Mouse (Mus musculus) myocyte (in vitro differentiated cells): ENCODE results near the gene Arhgap33. TPM values are rescaled to one million over a fixed set of nuclear protein-coding genes. Genes with fewer than 3 reads are reported as not detected.

Experiments
- H3K27me3 ChIP-seq: one replicate; pipeline ENCODE4 v1.6.1; 2011; ENCODE audit not compliant: control insufficient read depth, insufficient read depth, insufficient read length
- H3K36me3 ChIP-seq: one replicate; pipeline ENCODE4 v1.6.1; 2011; ENCODE audit not compliant: control insufficient read depth, insufficient read depth
- H3K4me2 ChIP-seq: one replicate; pipeline ENCODE4 v1.6.1; 2011; ENCODE audit warnings: low read depth, control low read depth
- H3K4me3 ChIP-seq: one replicate; pipeline ENCODE4 v1.5.1; 2011; ENCODE audit warnings: mild to moderate bottlenecking, control low read depth, moderate library complexity
- H3K79me2 ChIP-seq: one replicate; pipeline ENCODE4 v1.6.1; 2011; ENCODE audit not compliant: control insufficient read depth, insufficient read depth
- H3ac ChIP-seq: one replicate; pipeline ENCODE4 v1.6.1; 2011; ENCODE audit not compliant: control insufficient read depth, insufficient read length
- CEBPB ChIP-seq: IDR thresholded peaks from 2 replicates; pipeline ENCODE4 v1.6.1; 2011; ENCODE audit warnings: mild to moderate bottlenecking, moderate library complexity; ENCODE audit not compliant: poor library complexity, insufficient read depth, severe bottlenecking
- E2F4 ChIP-seq: IDR thresholded peaks from one replicate; pipeline ENCODE4 v1.6.1; 2011; ENCODE audit warnings: mild to moderate bottlenecking, control low read depth, moderate library complexity; ENCODE audit not compliant: insufficient read depth
- MAX ChIP-seq: IDR thresholded peaks from one replicate; pipeline ENCODE4 v1.6.1; 2011; ENCODE audit warnings: low read depth, mild to moderate bottlenecking, control low read depth
- MYOD1 ChIP-seq, 3 experiments: IDR thresholded peaks; one replicate each; pipeline ENCODE4 v1.6.1; 2011; ENCODE audit warnings: control low read depth in 2 of 3, low read depth in 2 of 3, mild to moderate bottlenecking in 2 of 3, moderate library complexity in 1 of 3; ENCODE audit not compliant: insufficient read length in 2 of 3, control insufficient read depth in 1 of 3
- MYOG ChIP-seq, 3 experiments: IDR thresholded peaks; one replicate each; pipeline ENCODE4 v1.6.1; 2011; ENCODE audit warnings: control low read depth in 2 of 3, low read depth in 2 of 3, mild to moderate bottlenecking in 2 of 3; ENCODE audit not compliant: insufficient read length in 2 of 3, control insufficient read depth in 1 of 3, insufficient read depth in 1 of 3
- POLR2A ChIP-seq: IDR thresholded peaks from one replicate; pipeline ENCODE4 v1.6.1; 2011; ENCODE audit warnings: low read depth, mild to moderate bottlenecking, control low read depth, moderate library complexity; ENCODE audit not compliant: insufficient read length
- POLR2AphosphoS2 ChIP-seq: IDR thresholded peaks from one replicate; pipeline ENCODE4 v1.6.1; 2011; ENCODE audit warnings: low read depth, control low read depth; ENCODE audit not compliant: insufficient read length
- REST ChIP-seq: IDR thresholded peaks from one replicate; pipeline ENCODE4 v1.6.1; 2011; ENCODE audit warnings: mild to moderate bottlenecking, control low read depth, moderate library complexity; ENCODE audit not compliant: insufficient read depth, insufficient read length
- SRF ChIP-seq: IDR thresholded peaks from one replicate; pipeline ENCODE4 v1.6.1; 2011; ENCODE audit warnings: low read depth; ENCODE audit not compliant: control insufficient read depth, insufficient read length
- TCF12 ChIP-seq: IDR thresholded peaks from one replicate; pipeline ENCODE4 v1.6.1; 2011; ENCODE audit warnings: mild to moderate bottlenecking, control low read depth; ENCODE audit not compliant: poor library complexity, insufficient read depth, severe bottlenecking
- TCF3 ChIP-seq: IDR thresholded peaks from one replicate; pipeline ENCODE4 v1.6.1; 2011; ENCODE audit warnings: low read depth, control low read depth; ENCODE audit not compliant: insufficient read length
- USF1 ChIP-seq: IDR thresholded peaks from one replicate; pipeline ENCODE4 v1.6.1; 2011; ENCODE audit warnings: low read depth, mild to moderate bottlenecking, control low read depth, moderate library complexity
- polyA plus RNA-seq: library from polyadenylated mRNA; unstranded; fragments of >200 nt; fragmentation: generic; extraction: Trizol; gene quantifications from one replicate; pipeline ENCODE4 v1.2.1, GENCODE M21; 2012; ENCODE audit warnings: missing spikeins

Arhgap33 gene
- polyA plus RNA-seq, 1 experiment, result 8.7 TPM

DNA sequence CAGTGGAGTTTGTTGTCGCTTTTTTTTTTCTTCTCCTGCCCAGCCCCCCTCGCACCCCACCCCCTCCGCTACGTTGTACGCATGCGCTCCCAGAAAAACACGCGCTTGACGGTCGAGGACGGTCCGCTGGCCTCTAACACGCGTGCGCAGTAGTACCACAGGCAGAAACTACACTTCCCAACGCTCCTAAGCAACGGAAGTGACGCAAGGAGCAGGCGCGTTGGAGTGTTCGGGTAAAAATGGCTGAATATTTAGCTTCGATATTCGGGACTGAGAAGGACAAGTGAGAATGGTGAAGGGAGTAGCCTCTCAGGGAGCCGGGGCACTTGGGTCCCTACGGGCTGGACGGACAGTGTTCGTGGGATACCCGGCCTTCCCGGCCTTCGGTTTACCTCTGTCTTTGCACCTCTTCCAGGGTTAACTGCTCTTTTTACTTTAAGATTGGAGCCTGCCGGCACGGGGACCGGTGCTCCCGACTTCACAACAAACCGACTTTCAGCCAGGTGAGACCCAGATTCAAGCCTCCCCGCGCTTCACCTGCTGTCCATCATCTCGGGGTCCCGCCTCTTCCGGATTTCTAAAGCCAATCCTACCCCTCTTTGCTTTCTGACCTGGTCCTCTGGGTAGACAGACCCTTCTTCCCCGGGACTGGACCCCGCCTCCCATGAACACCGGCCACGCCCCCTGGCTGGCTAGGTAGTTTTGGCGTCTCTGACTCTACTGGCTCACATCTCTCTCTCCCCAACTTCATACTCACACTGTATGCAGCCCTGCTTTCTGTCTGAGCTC, 28.5 kb upstream of the Arhgap33 start, which contains the start of the genes U2af1l4, Gm49396 and Psenen:
Gene U2af1l4, plus strand, starts transcription at position 185 of the 789 bp plus-strand sequence.
Gene Gm49396, plus strand, starts transcription at position 228 of the 789 bp plus-strand sequence.
Gene Psenen, minus strand, starts transcription at position 511 of the 789 bp plus-strand sequence.
- TF ChIP-seq POLR2A (peak; percentile 27), MAX (no peak)
- H3ac ChIP-seq, result peak within 1 kb of the TSS; percentile 50
- peaks cover 18% of the 10 kb centered on the region for H3K79me2 ChIP-seq
- no peaks in the 10 kb centered on the region for H3K27me3 ChIP-seq
- peak within 1 kb of the TSS; percentile 81 for H3K4me2 ChIP-seq
- H3K4me3 ChIP-seq, result peak within 1 kb of the TSS; percentile 86
- H3K36me3 ChIP-seq, result peaks cover 2% of the 10 kb centered on the region

DNA sequence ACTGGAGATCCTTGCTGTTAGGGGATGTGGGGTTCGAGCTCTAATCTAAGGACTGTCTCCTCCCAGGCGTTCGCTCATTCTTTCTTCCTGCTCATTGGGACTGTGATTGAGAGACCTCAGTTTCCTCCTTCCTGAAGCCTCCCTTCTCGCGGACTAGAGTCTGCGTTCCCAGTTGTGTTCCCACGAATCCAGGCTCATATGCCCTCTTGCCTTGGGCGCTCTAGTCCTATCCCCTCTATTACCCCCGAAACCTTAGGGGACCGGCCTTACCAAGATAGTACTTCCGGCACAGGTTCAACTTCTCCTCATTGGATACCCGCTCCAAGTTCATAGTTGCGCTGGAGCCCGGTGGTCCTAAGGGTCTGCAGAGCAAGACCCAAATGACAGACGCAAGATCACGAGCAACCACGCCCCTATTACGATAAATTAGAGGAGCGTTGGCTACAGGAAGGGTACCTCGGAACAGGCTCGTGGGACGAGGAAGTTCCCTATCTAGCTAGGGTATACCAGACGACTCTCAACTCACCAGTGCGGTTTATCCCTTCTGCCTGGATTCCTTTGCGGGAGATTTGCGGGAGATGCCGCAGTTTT, 27.8 kb upstream of the Arhgap33 start:
- peak; percentile 7 for TF ChIP-seq POLR2A
- TF ChIP-seq TCF12, result no peak
- H3K4me2 ChIP-seq, result peak overlapping the region; percentile 68
- H3K27me3 ChIP-seq, result no peaks in the 10 kb centered on the region
- peak overlapping the region; percentile 50 for H3ac ChIP-seq
- peak overlapping the region; percentile 86 for H3K4me3 ChIP-seq
- H3K79me2 ChIP-seq, result peaks cover 21% of the 10 kb centered on the region
- H3K36me3 ChIP-seq, result no peaks in the 10 kb centered on the region

DNA sequence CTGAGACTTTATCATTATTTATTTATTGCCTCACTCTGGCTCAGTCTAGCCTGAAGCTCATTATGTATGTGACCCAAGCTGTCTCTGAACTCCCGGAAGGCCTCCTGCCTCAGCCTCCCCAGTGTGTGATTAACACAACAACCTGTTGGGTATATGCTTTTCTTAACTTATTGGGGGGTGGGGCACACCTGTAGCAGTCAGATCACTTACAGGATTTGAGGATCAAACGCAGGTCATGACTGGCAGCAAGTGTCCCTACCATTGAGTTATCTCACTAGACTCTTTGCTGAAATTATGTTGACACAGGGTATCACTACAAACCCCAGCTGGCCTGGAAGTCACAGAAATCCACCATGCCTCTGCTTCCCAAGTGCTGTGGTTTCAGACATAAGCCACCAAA, 25.4 kb upstream of the Arhgap33 start:
- Histone ChIP-seq H3ac (no peak overlapping the region), H3K4me3 (no peak overlapping the region), H3K27me3 (no peaks in the 10 kb centered on the region), H3K36me3 (peaks cover 5% of the 10 kb centered on the region), H3K4me2 (peak overlapping the region; percentile 81), H3K79me2 (peaks cover 21% of the 10 kb centered on the region)
- TF ChIP-seq USF1, result no peak
- no peak for TF ChIP-seq REST
- TF ChIP-seq TCF3, result no peak
- no peak for TF ChIP-seq POLR2AphosphoS2
- no peak for TF ChIP-seq POLR2A
- TF ChIP-seq TCF12, result no peak
- no peak for TF ChIP-seq CEBPB
- no peak for TF ChIP-seq MAX
- no peak for TF ChIP-seq MYOG (IDR thresholded peaks at IDR 0.05; ENCODE audit: control insufficient read depth in 1 of 3, insufficient read depth in 1 of 3, insufficient read length in 2 of 3, low read depth in 2 of 3)
- TF ChIP-seq MYOD1 (IDR thresholded peaks at IDR 0.05; ENCODE audit: control insufficient read depth in 1 of 3, insufficient read length in 2 of 3, low read depth in 2 of 3), result no peak
- no peak for TF ChIP-seq E2F4
- TF ChIP-seq SRF, result no peak

DNA sequence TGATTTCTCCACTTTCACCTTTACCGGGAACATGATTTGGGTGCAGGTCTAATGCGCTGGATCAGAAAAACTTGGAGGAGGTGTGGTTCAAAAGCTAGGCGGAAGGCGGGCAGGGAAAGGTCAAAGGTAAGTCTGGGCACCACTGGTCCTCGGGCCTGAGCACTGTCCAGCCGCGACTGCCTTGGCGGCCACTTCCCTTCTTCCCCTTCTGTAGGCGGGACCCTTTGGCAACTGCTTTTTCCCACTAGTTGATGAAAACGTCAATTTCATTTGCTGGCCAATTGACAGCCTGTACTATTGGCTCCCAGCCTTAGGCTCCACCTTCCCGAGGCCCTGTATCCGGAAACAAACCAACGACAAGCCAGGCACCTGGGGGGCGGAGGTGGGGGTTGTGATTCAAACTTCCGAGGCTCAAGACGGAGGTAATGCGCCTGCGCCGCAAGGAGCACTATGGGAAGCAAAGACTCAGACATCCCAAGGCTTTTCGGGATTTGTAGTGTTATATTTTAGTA, 24.6 kb upstream of the Arhgap33 start, which contains the start of gene Lin37:
Gene Lin37, minus strand, starts transcription at position 396 of the 512 bp plus-strand sequence.
- H3K79me2 ChIP-seq, result peaks cover 21% of the 10 kb centered on the region
- peak within 1 kb of the TSS; percentile 74 for H3ac ChIP-seq
- TF ChIP-seq TCF3 (no peak), REST (no peak), MAX (no peak), POLR2A (peak; percentile 80), SRF (no peak), CEBPB (no peak), POLR2AphosphoS2 (peak; percentile 63)
- peaks cover 8% of the 10 kb centered on the region for H3K36me3 ChIP-seq
- H3K4me2 ChIP-seq, result peak within 1 kb of the TSS; percentile 81
- no peaks in the 10 kb centered on the region for H3K27me3 ChIP-seq
- peak within 1 kb of the TSS; percentile 72 for H3K4me3 ChIP-seq

DNA sequence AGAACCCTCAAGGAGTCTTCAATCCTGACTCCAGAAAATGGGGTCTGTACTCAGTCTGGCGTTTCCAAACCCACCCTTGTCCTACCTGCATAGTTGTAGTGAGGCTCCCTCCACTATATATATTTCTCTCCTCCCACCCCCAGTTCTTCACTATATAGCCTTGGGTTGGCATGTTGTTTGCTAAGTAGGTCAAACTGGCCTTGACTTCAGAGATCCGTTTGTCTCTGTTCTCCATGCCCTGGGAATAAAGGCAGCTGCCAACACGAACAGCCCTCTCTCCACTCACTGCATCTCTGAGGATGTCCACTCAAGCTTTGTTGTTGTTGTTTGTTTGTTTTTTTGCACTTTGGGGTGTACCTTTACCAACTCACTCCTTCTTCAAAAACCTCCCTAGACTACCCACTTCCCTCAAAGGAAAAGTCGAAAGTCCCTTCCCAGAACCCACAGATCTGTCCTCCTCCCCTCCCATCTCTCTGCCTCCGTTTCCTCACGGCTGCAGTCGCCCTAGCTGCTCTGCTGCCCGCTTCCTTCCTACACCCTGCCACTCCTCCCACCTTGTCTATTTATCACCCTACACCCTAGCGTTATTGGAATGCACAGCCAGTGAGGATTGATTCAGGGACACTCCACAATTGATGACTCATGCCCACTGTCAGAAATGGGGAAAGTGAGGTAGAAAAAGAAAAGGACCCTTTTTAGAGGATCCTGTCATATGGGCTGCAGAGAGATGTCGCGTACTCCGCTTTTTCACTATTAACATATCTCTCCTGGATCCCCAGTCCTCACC, 24.0 kb upstream of the Arhgap33 start:
- Histone ChIP-seq H3K36me3 (peaks cover 8% of the 10 kb centered on the region), H3K4me3 (peak overlapping the region; percentile 72), H3K4me2 (peak overlapping the region; percentile 77), H3K79me2 (peaks cover 21% of the 10 kb centered on the region), H3K27me3 (no peaks in the 10 kb centered on the region), H3ac (peak overlapping the region; percentile 74)
- no peak for TF ChIP-seq MYOG (IDR thresholded peaks at IDR 0.05; ENCODE audit: control insufficient read depth in 1 of 3, insufficient read depth in 1 of 3, insufficient read length in 2 of 3, low read depth in 2 of 3)
- no peak for TF ChIP-seq TCF3
- TF ChIP-seq POLR2A, result peak; percentile 24
